In the genomic region with DNA sequence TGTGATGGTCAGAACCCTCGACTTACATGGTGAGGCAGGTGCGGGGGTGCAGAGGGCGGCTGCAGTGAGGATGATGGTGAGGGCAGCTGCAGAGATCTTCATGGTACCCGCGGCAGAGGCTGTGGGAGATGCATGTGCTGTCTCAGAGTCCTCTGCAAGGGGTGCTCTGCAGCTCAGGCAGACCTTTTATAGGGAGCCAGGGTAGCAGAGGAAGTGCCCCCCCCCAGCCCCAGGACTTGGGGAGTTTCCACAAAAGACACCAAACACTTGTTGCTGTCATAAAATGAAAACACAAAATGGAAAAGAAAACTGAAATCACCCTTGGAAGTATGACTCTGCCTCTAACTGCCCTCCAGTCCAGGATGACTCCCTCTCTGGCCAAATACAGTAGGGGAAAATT, we compare ENCODE assay signal across 26 mouse cellular contexts. TPM values are rescaled to one million over a fixed set of nuclear protein-coding genes. Genes with fewer than 3 reads are reported as not detected.
DNase-seq lines count a peak whose midpoint lies in the region; ATAC-seq and TF ChIP-seq lines count a peak whose summit lies in the region.
"Had no signal": no experiment of that assay in that cellular context is flagged by ENCODE, and none has a peak within 500 bp of the region (broad histone marks: within the 10 kb centered on the region; RNA-seq: fewer than 3 reads in every experiment).

A gene (minus strand): TSS at position 159 of the 400 bp plus-strand sequence.

- no peaks in the 10 kb centered on the region for H3K36me3 ChIP-seq in kidney, adult 2 months (ENCODE audit: control insufficient read depth, insufficient read depth, low read length)
- H3K36me3 ChIP-seq: embryonic facial prominence, embryonic 12.5 days; hindbrain, embryonic 10.5 days; liver, embryonic 12.5 days; lung, embryonic 15.5 days had no signal

- H3K27me3 ChIP-seq in kidney, adult 2 months (replicated peaks; ENCODE audit: control insufficient read depth, insufficient read depth, low read length) = no peaks in the 10 kb centered on the region
- H3K27me3 ChIP-seq: CH12.LX; embryonic facial prominence, embryonic 12.5 days; liver, embryonic 12.5 days; lung, embryonic 15.5 days had no signal

- DNase-seq in kidney, adult 2 months = no peak
- no peak for DNase-seq in kidney, adult 11 months
- DNase-seq in urinary bladder, adult 2 months (ENCODE audit: low spot score) = no peak
- no peak for DNase-seq in urinary bladder, postnatal 4 days (ENCODE audit: low spot score in 2 of 2)
- DNase-seq in cerebellum, postnatal 14 days = no peak
- no peak for DNase-seq in frontal cortex, postnatal 25 days (ENCODE audit: low spot score in 2 of 2)
- no peak for DNase-seq in kidney, postnatal 10 days
- DNase-seq: cerebellum, adult 9-10 months; gastrocnemius, postnatal 36 days; kidney, adult 9 months; kidney, postnatal 36 days; midbrain, embryonic 14.5 days; right cerebral cortex, adult 18-20 months had no signal

- no peak within 1 kb of the TSS for H3K4me3 ChIP-seq in kidney, adult 2 months (ENCODE audit: insufficient read depth, low read depth, low read length)
- H3K4me3 ChIP-seq: embryonic facial prominence, embryonic 12.5 days; erythroblast, embryonic 14.5 days; hindbrain, embryonic 10.5 days; liver, embryonic 12.5 days; lung, embryonic 15.5 days had no signal

- H3K27ac ChIP-seq in kidney, adult 2 months (ENCODE audit: insufficient read depth, low read depth, low read length) = no peak within 1 kb of the TSS
- H3K27ac ChIP-seq: embryonic facial prominence, embryonic 12.5 days; hindbrain, embryonic 10.5 days; hindbrain, postnatal 0 days; liver, embryonic 12.5 days; lung, embryonic 15.5 days had no signal

- 87% methylated on average over 5 of the region's 5 CpGs for WGBS in kidney, adult 2 months

- TF ChIP-seq CTCF in kidney, adult 2 months (conservative IDR thresholded peaks at IDR 0.05; ENCODE audit: insufficient read depth, insufficient read length, low read depth, low read length) = no peak

- H3K4me1 ChIP-seq in kidney, adult 2 months (ENCODE audit: control insufficient read depth, insufficient read depth, low read length) = 0 out of 2 replicates have a peak, but pooled peaks cover 3% of the 10 kb centered on the region
- H3K4me1 ChIP-seq: liver, embryonic 12.5 days had no signal

- no peak for TF ChIP-seq POLR2A in kidney, adult 2 months (IDR thresholded peaks at IDR 0.05; ENCODE audit: low read depth, low read length)

- 0 out of 2 replicates have a peak, but pooled peaks have one; percentile 9 for ATAC-seq in monocyte, adult 5-6 weeks (replicated peaks; ENCODE audit: insufficient number of reproducible peaks, low FRiP score, low TSS enrichment, poor library complexity, severe bottlenecking)
- ATAC-seq: forebrain, embryonic 14.5 days; hindbrain, postnatal 0 days; liver, embryonic 12.5 days had no signal

RNA-seq across cellular contexts. Expression of the gene that starts here (rescaled TPM):
- polyA plus RNA-seq in kidney, adult 2 months (2012; rRNA removed) = 11.5 and 70.3 TPM in 2 replicates
- polyA plus RNA-seq in urinary bladder, adult 2 months (2012; rRNA removed) = 14.9 and 15.6 TPM in 2 replicates
- 781 to 2,479 TPM (median 803 TPM) in 3 replicates for total RNA-seq in monocyte, adult 5-6 weeks (2017)
- total RNA-seq: gastrocnemius, postnatal 36 days; hindbrain, postnatal 0 days; layer of hippocampus, postnatal 10 days; MEL had no signal
- polyA plus RNA-seq: erythroblast, embryonic 14.5 days; hindbrain, embryonic 10.5 days; limb, embryonic 11.5 days; neural tube, embryonic 11.5 days had no signal
